Mouse (Mus musculus): ENCODE results near the gene Slu7. TPM values are rescaled to one million over a fixed set of nuclear protein-coding genes. Genes with fewer than 3 reads are reported as not detected.
A peak's percentile ranks its signal among the peaks of the same experiment; 100 is the strongest.

Gene Slu7
- polyA plus RNA-seq (2012; rRNA removed) (8.2 and 15.5 TPM in 2 replicates), polyA plus RNA-seq (2014; fragmentation: Nextera tagmentation; extraction: Ambion mirVana) (48.2 and 52.1 TPM in 2 replicates)

DNA sequence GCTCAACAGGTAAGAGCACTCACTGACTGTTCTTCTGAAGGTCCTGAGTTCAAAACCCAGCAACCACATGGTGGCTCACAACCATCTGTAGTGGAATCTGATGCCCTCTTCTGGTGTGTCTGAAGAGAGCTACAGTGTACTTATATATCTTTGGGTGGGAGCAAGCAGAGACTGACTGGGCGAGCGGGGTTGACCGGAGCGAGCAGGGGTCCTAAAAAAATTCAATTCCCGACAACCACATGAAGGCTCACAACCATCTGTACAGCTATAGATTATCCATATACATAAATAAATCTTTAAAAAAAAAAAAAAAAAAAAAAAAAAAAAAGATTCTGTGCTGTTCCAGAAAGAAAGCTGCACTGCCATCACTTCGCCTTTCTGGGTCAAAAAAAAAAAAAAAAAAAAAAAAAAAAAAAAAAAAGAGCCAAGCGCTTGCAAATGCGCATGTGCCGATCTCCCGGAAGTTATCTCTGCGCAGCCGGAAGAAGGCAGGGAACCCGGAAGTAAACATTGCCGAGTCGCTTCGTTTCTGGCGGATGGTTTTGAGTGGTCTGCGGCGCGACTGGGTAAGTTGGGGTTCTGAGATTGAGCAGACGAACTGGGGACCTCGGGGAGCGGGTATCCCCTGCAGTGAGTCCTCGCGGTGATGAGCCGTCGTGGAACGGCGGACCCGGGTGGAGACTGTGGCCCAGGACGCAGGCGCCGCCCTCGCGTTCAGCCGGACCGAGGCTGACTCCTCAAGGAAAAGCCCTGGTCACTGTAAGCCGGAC lies at the start of gene Slu7:
Gene Slu7 (plus strand): TSS at position 491 of the 770 bp plus-strand sequence.
- peak within 1 kb of the TSS; percentile 59 for H3K4me2 ChIP-seq (replicated peaks; ENCODE audit: low read depth, low read length, severe bottlenecking)
- peak within 1 kb of the TSS; percentile 90 for H3K4me3 ChIP-seq (replicated peaks; ENCODE audit: low read length)
- DNase-seq (ENCODE audit: low spot score) (peak; percentile 88), ATAC-seq (ENCODE audit: low FRiP score, low read depth) (peak; percentile 88)
- H3K27ac ChIP-seq (replicated peaks; ENCODE audit: low read depth, low read length), result no peak within 1 kb of the TSS
- H3K9ac ChIP-seq (ENCODE audit: low read depth, low read length, severe bottlenecking), result peak within 1 kb of the TSS; percentile 77
- peaks cover 8% of the 10 kb centered on the region; the same call in 1 of the 2 replicates for H3K4me1 ChIP-seq (ENCODE audit: control insufficient read depth, insufficient read depth, low read length)
- no peaks in the 10 kb centered on the region for H3K27me3 ChIP-seq (ENCODE audit: control insufficient read depth, insufficient read depth, low read length)
- H3K36me3 ChIP-seq (ENCODE audit: control insufficient read depth, insufficient read depth, low read length), result peaks cover 13% of the 10 kb centered on the region; the same call in 1 of the 2 replicates
- no peak for TF ChIP-seq POLR2A (IDR thresholded peaks at IDR 0.05; ENCODE audit: borderline replicate concordance, extremely low read depth, insufficient read depth, insufficient read length)
- H3K9me3 ChIP-seq (ENCODE audit: control insufficient read depth, low read length), result no peaks in the 10 kb centered on the region
- WGBS, result 8% methylated on average over 38 of the region's 38 CpGs

- Histone ChIP-seq H3K27ac (replicated peaks; ENCODE audit: low read depth, low read length) (no peak overlapping the region; the same call in 1 of the 2 replicates), H3K4me3 (replicated peaks; ENCODE audit: low read length) (peak overlapping the region; percentile 27), H3K9ac (ENCODE audit: low read depth, low read length, severe bottlenecking) (peak overlapping the region; percentile 37), H3K4me1 (ENCODE audit: control insufficient read depth, insufficient read depth, low read length) (no peaks in the 10 kb centered on the region), H3K27me3 (ENCODE audit: control insufficient read depth, insufficient read depth, low read length) (no peaks in the 10 kb centered on the region; the same call in 1 of the 2 replicates), H3K9me3 (ENCODE audit: control insufficient read depth, low read length) (no peaks in the 10 kb centered on the region), H3K4me2 (replicated peaks; ENCODE audit: low read depth, low read length, severe bottlenecking) (peak overlapping the region; percentile 49), H3K36me3 (ENCODE audit: control insufficient read depth, insufficient read depth, low read length) (no peaks in the 10 kb centered on the region)
- WGBS, result 3% methylated on average over 18 of the region's 18 CpGs
- ATAC-seq (ENCODE audit: low FRiP score, low read depth), result peak; percentile 26; the same call in 1 of the 2 replicates
- no peak for TF ChIP-seq POLR2A (IDR thresholded peaks at IDR 0.05; ENCODE audit: borderline replicate concordance, extremely low read depth, insufficient read depth, insufficient read length)
- peak; percentile 39 for DNase-seq (ENCODE audit: low spot score)
These were observed 48.4 kb upstream of the Slu7 start for GRCm38 (mm10) chr11:43385055-43385649.

DNA sequence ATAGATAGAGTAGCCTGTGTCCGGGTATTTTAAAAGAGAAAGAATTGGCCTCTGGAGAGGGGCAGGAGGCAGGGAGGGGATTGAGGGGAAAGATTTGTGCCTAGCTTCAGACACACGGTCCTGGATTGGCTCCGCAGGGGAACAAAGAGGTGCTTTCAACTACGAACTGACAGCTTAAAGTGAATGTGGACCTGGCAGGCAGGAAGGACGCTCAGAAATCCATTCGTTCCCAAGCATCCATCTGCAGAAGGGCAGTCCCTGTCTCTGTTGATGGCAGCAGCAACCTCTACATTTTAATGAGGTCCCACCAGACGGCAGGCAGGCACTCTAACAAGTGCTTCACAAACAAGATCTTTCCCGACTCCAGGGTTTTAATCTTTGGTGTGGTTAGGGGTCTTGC lies 47.8 kb upstream of the Slu7 start:
- Histone ChIP-seq H3K36me3 (ENCODE audit: control insufficient read depth, insufficient read depth, low read length) (no peaks in the 10 kb centered on the region), H3K4me3 (replicated peaks; ENCODE audit: low read length) (peak overlapping the region; percentile 27), H3K4me1 (ENCODE audit: control insufficient read depth, insufficient read depth, low read length) (no peaks in the 10 kb centered on the region), H3K27ac (replicated peaks; ENCODE audit: low read depth, low read length) (no peak overlapping the region; the same call in 1 of the 2 replicates), H3K9me3 (ENCODE audit: control insufficient read depth, low read length) (no peaks in the 10 kb centered on the region), H3K4me2 (replicated peaks; ENCODE audit: low read depth, low read length, severe bottlenecking) (peak overlapping the region; percentile 49), H3K27me3 (ENCODE audit: control insufficient read depth, insufficient read depth, low read length) (no peaks in the 10 kb centered on the region; the same call in 1 of the 2 replicates), H3K9ac (ENCODE audit: low read depth, low read length, severe bottlenecking) (peak overlapping the region; percentile 37)
- 3% methylated on average over 8 of the region's 8 CpGs for WGBS
- no peak for ATAC-seq (ENCODE audit: low FRiP score, low read depth)
- no peak for DNase-seq (ENCODE audit: low spot score)
- TF ChIP-seq POLR2A (IDR thresholded peaks at IDR 0.05; ENCODE audit: borderline replicate concordance, extremely low read depth, insufficient read depth, insufficient read length), result no peak

DNA sequence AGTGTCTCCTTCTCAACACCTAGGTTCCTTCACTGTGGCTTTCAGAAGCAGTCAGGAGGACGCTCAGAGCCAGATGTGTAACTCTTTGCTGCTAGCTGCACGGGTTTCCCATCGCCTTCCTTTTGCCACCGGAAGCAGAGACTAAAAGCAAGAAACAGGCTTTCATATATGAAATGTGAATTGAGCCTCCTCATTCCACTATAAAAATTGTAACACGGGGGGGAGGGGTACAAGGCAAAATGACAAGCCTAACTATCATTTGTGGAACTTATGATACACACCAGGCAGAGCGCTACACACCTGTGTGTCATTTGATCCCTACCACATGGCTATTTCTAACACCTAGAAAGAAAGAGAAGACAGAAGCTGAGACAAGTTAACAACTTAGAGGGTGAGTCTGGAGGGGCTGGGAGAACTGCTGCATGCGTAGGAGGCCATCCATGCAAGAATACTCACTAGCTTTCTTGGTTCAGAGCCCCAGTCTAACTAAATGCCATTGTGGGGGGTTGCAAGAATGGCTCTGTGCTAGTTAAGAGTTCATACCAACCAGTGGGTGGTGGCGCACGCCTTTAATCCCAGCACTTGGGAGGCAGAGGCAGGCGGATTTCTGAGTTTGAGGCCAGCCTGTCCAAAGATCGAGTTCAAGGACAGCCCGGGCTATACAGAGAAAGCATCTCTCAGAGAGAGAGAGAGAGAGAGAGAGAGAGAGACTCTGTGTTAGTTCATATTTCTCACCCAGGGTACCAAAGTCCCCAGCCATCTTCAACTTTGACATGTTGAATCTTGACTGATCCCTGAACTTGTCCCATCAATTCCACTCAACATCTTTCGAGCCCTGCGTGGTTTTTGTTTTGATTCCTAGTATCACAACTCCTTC lies 46.3 kb upstream of the Slu7 start:
- WGBS, result 77% methylated on average over 14 of the region's 14 CpGs
- Histone ChIP-seq H3K9me3 (ENCODE audit: control insufficient read depth, low read length) (no peaks in the 10 kb centered on the region), H3K27me3 (ENCODE audit: control insufficient read depth, insufficient read depth, low read length) (no peaks in the 10 kb centered on the region; the same call in 1 of the 2 replicates), H3K4me2 (replicated peaks; ENCODE audit: low read depth, low read length, severe bottlenecking) (no peak overlapping the region), H3K4me3 (replicated peaks; ENCODE audit: low read length) (no peak overlapping the region), H3K36me3 (ENCODE audit: control insufficient read depth, insufficient read depth, low read length) (no peaks in the 10 kb centered on the region), H3K9ac (ENCODE audit: low read depth, low read length, severe bottlenecking) (no peak overlapping the region), H3K4me1 (ENCODE audit: control insufficient read depth, insufficient read depth, low read length) (no peaks in the 10 kb centered on the region), H3K27ac (replicated peaks; ENCODE audit: low read depth, low read length) (no peak overlapping the region)
- DNase-seq (ENCODE audit: low spot score) (no peak), ATAC-seq (ENCODE audit: low FRiP score, low read depth) (no peak)
- TF ChIP-seq POLR2A (IDR thresholded peaks at IDR 0.05; ENCODE audit: borderline replicate concordance, extremely low read depth, insufficient read depth, insufficient read length), result no peak

All from limb, embryonic 14.5 days (tissue).